Mouse (Mus musculus): Measurements from ENCODE around the gene Pmvk.

Pmvk gene

GRCm38 (mm10) chr3:89482249-89482648 is 27.9 kb downstream of the Pmvk start:
- no peak for DNase-seq

DNA sequence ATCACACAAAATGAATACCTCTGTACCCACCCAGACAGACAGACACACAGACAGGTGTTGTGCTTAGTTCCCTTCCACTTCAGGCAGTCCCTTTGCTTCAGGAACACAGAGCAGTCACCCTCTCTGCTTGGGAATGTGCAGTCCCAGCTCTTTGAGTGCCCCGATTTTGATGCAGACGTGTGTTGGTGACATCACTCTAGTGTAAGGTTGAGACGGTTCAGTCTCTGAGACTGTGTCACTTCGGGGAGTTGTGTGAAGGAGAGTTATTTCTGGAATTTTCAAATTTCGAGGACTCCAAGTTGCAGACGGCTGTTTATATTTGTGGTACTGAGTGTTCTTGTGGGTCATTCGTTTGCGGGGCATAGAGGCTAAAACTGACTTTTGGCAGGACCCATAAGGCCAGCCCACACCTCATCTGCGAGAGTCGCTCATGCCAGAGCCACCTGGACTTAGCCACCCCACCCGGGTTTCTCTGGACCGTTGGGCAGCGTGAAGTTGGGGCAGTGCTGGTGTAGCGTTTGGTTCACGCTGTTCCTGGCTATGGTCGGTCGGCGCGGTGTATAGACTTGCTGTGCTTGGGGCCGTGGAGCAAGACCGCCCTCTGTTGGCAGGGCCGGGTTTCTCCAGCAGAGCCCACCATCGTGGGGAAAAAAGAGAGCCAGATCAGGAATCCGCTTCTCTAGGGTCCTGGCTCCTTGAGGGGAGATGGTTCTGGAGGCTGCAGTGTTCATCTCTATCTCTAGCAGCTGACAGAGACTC is 30.6 kb downstream of the Pmvk start:
- DNase-seq: peak; percentile 87

GRCm38 (mm10) chr3:89486111-89486510 is 31.8 kb downstream of the Pmvk start:
- DNase-seq: no peak

DNA sequence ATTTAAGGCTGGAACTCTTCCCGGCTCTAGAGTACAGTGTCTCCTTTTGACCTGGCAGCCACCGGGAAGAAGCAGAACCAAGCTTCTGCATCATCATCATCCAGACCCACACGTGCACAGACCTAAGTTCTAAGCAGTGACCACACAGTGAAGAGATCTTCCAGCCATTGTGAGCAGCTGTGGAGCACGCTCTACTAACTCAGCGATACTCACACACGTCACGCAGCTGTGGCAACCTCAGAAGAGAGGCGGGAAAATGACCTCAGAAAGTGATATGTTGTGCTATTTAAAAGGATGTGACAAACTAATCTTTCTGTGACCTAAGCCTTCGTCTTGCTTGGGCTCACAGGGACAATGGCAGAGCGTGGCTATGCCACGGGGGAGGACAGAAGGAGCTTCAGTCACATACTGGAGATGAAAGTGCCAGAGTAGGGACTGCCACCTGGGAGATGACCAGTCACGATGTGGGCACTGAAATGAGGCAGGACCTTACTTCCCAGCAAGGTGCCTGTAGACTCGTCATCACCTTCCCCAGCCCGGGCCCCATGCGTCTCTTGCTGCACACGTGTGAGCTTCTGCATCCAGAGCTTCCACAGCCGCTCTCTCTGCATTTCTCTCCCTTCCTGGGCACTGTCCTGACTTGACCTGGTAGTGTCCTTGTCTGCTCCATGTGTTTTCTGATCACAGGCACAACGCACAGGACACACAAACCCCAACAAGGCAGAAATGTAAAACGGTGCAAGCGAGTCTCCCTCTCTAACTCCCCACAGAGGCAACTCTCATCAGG is 32.8 kb downstream of the Pmvk start:
- no peak for DNase-seq

DNA sequence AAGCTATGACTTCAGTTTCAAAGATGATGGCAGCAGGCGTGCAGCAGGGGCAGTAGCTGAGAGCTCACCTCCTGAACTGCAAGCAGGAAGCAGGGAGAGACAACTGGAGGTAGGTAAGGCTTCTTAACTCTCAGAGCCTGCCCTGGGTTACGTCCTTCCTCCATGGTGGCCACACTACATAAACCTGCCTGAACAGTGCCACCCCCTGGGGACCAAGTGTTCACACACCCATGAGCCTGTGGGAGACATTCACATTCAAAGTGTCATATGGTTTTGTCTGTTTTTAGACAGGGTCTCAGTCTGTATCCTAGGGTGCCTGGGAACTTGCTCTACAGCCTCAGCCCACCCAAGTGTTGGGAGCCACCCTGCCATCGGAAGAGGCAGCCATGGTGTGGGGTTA is 36.4 kb downstream of the Pmvk start:
- DNase-seq: no peak

GRCm38 (mm10) chr3:89491559-89491958 is 37.2 kb downstream of the Pmvk start:
- no peak for DNase-seq

DNA sequence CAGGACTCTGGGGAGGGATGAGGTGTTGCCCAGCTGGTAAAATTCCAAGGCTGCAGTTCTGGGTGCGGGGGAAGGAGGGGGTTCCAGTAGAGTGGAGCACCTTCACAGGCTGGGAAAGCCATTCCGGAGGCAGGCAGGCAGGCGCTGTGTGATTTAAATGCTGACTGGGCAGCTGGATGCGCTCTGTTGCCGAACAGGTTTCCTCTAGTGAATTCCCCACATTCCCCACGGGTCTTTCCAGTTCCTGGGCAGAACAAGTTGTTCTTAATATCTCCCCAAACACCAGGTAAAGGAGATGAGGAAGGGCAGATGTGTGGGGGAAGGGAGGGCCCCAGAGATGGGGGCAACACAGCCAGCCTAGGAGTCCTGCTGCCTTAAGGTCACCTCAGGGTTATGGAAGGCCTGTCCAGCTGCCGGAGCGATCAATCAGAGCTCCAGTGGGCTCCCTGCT is 38.4 kb downstream of the Pmvk start:
- DNase-seq: peak; percentile 26

- DNase-seq: no peak
These were observed 40.3 kb downstream of the Pmvk start for GRCm38 (mm10) chr3:89494630-89495029.

DNA sequence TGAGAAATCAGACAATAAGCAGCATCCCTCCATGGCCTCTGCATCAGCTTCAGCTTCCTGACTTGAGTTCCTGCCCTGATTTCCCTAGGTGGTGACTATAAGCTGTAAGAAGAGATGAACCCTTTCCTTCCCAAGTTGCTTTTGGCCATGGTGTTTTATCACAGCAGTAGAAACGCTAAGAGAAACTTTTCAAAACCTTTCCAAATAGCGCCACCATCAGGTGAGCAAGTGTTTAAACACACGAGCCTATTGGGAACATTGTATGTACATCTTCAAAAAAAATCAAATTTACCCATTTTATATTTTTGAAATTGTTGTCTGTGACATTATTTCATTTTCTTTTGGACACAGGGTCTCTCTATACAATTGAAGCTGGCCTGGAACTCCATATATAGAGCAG is 42.0 kb downstream of the Pmvk start:
- no peak for DNase-seq

- DNase-seq: no peak
These were observed 45.4 kb downstream of the Pmvk start for GRCm38 (mm10) chr3:89499696-89500095.

GRCm38 (mm10) chr3:89501486-89501885 is 47.1 kb downstream of the Pmvk start:
- DNase-seq: no peak

DNA sequence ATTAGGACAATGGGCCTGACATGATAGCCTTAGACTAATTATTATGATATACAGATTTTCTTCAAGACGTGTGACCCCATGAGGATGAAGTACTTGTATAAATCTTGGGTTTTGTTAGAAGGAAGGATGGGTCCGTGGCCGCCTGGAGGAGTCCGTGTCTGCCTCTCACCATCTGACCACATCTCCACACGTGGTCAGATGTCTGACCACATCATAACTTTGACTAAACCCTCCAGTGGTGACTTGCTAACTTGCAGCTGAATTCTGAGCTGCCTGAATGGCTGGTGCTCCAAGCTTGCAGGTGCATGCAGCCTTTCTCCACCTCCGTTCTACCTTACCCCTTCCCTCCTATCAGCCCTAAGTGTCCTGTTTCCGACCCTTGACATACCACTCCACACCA is 48.2 kb downstream of the Pmvk start:
- no peak for DNase-seq

DNA sequence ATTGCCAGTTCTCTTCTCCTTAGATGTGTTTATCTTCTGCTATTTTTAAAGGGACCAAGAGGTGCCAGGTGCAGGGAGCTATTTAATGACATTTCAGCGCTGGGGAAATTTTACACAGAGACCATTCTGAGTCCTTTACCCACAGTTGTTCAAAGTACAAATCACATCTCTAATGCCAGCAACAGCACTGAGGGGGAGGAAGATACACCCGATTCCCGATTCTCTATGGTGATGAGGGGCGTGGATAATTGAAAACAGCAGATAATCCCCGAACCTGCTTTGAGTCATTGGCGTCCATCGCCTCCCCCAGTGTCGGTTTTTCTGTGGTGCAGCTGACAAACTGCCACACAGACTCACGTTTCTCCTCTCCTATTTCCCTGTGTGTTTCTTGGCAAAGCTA is 53.7 kb downstream of the Pmvk start:
- DNase-seq: no peak

DNA sequence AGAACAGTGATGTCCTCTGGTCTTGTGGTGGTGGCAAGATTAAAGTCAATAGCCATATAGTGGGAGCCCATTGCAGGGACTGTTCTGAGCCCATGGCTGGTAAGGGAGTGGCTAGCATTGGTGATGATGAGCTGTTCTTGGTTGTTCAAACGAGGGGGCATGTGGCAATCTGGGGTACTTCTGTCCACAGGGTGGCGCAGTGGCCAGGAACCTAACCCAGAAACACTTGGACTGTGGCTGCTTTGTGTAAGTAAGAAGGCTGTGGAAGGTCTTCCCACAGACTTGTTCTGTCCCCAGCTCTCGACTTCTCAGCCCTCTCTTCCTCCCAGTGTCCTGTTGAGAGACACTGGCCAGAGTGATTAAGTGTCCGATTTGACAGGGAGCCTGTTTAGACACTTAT is 56.6 kb downstream of the Pmvk start:
- peak; percentile 55 for DNase-seq

- no peak for DNase-seq
These were observed 57.1 kb downstream of the Pmvk start for GRCm38 (mm10) chr3:89511400-89511799.

- DNase-seq: no peak
These were observed 57.9 kb downstream of the Pmvk start for GRCm38 (mm10) chr3:89512225-89512624.

- no peak for DNase-seq
These were observed 61.1 kb downstream of the Pmvk start for GRCm38 (mm10) chr3:89515444-89515843.

GRCm38 (mm10) chr3:89516321-89516720 is 62.0 kb downstream of the Pmvk start:
- no peak for DNase-seq

Data from lung, postnatal 14 days (tissue).